ENCODE assay signal across 14 mouse cellular contexts in the genomic region with DNA sequence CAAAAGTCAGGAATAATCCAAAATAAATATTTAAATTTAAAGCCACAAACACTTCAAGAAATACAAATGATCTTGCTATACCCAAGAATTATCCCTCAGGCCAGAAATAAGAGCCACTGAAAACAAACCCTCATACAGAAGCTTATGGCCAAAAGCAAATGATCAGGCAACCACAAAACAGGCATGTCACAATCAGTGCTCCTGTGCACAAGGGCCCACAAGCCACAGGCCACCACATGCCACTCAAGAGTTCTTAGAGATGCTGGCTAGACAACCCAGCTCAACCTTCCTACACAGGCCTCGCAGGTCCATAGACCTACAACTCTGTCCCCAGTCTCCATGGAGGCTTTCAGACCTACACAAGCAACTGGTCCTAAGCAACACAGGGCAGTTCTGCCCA.
DNase-seq lines count a peak whose midpoint lies in the region; ATAC-seq and TF ChIP-seq lines count a peak whose summit lies in the region.
"Had no signal": no experiment of that assay in that cellular context is flagged by ENCODE, and none has a peak within 500 bp of the region (broad histone marks: within the 10 kb centered on the region; RNA-seq: fewer than 3 reads in every experiment).

No protein-coding gene starts in this region.

- no peak overlapping the region for H3K4me3 ChIP-seq in heart, embryonic 13.5 days
- H3K4me3 ChIP-seq in lung, embryonic 14.5 days (ENCODE audit: low read depth, low read length) = no peak overlapping the region
- H3K4me3 ChIP-seq in stomach, postnatal 0 days (ENCODE audit: low read depth, low read length) = no peak overlapping the region
- no peak overlapping the region for H3K4me3 ChIP-seq in hindbrain, embryonic 12.5 days
- H3K4me3 ChIP-seq: hindbrain, embryonic 15.5 days; neural tube, embryonic 15.5 days had no signal

- peak overlapping the region; percentile 92 for H3K27ac ChIP-seq in heart, embryonic 13.5 days (replicated peaks)
- peak overlapping the region; percentile 77 for H3K27ac ChIP-seq in lung, embryonic 14.5 days (ENCODE audit: low read depth)
- H3K27ac ChIP-seq in stomach, postnatal 0 days (replicated peaks) = peak overlapping the region; percentile 41
- no peak overlapping the region for H3K27ac ChIP-seq in hindbrain, embryonic 12.5 days

- no peak overlapping the region for H3K4me2 ChIP-seq in heart, embryonic 13.5 days
- no peak overlapping the region for H3K4me2 ChIP-seq in lung, embryonic 14.5 days
- no peak overlapping the region for H3K4me2 ChIP-seq in stomach, postnatal 0 days (replicated peaks; ENCODE audit: low read depth)
- no peak overlapping the region for H3K4me2 ChIP-seq in hindbrain, embryonic 12.5 days (replicated peaks)
- H3K4me2 ChIP-seq: hindbrain, embryonic 15.5 days; neural tube, embryonic 15.5 days had no signal

- no peak for TF ChIP-seq CTCF in lung, embryonic 14.5 days (IDR thresholded peaks at IDR 0.05; ENCODE audit: low read depth)
- TF ChIP-seq CTCF in stomach, postnatal 0 days (IDR thresholded peaks at IDR 0.05; ENCODE audit: low read depth) = no peak

- peaks cover 98% of the 10 kb centered on the region for H3K4me1 ChIP-seq in heart, embryonic 13.5 days
- H3K4me1 ChIP-seq in lung, embryonic 14.5 days (ENCODE audit: insufficient read depth) = peaks cover 33% of the 10 kb centered on the region
- peaks cover 21% of the 10 kb centered on the region for H3K4me1 ChIP-seq in stomach, postnatal 0 days (replicated peaks; ENCODE audit: control insufficient read depth, insufficient read depth)
- H3K4me1 ChIP-seq in hindbrain, embryonic 12.5 days = peaks cover 21% of the 10 kb centered on the region

- no peak for ATAC-seq in heart, embryonic 13.5 days (ENCODE audit: extremely low read depth, insufficient number of reproducible peaks, low FRiP score, low TSS enrichment)
- no peak for ATAC-seq in lung, embryonic 14.5 days (ENCODE audit: insufficient read depth)
- ATAC-seq in hematopoietic stem cell, adult 5-6 weeks (replicated peaks in 1 of 2; ENCODE audit: insufficient read depth in 1 of 2, low FRiP score in 2 of 2, low TSS enrichment in 1 of 2, low read depth in 1 of 2, poor library complexity in 2 of 2, severe bottlenecking in 2 of 2) = peak; percentile 33 to 34; a peak in 1 of 4 replicates
- no peak for ATAC-seq in stomach, postnatal 0 days (ENCODE audit: low FRiP score, low TSS enrichment)
- ATAC-seq in hindbrain, embryonic 12.5 days (ENCODE audit: low FRiP score) = no peak

- H3K27me3 ChIP-seq in heart, embryonic 13.5 days (replicated peaks) = no peaks in the 10 kb centered on the region
- no peaks in the 10 kb centered on the region for H3K27me3 ChIP-seq in lung, embryonic 14.5 days (ENCODE audit: insufficient read depth, low read length)
- H3K27me3 ChIP-seq in stomach, postnatal 0 days (ENCODE audit: control insufficient read depth, insufficient read depth, low read length) = no peaks in the 10 kb centered on the region
- no peaks in the 10 kb centered on the region for H3K27me3 ChIP-seq in hindbrain, embryonic 12.5 days
- H3K27me3 ChIP-seq: hindbrain, embryonic 15.5 days; neural tube, embryonic 15.5 days had no signal

- no peak for DNase-seq in heart, postnatal 25 days (ENCODE audit: low spot score)
- no peak for DNase-seq in lung, embryonic 14.5 days
- no peak for DNase-seq in lung, postnatal 10 days
- no peak for DNase-seq in stomach, postnatal 0 days (ENCODE audit: low spot score)
- no peak for DNase-seq in retina, postnatal 1 day
- DNase-seq: adrenal gland, postnatal 10 days; cerebellum, postnatal 36 days; kidney, postnatal 4 days; right cerebral cortex, postnatal 14 days had no signal

- H3K9ac ChIP-seq in heart, embryonic 13.5 days = peak overlapping the region; percentile 90
- H3K9ac ChIP-seq in lung, embryonic 14.5 days = no peak overlapping the region; the same call in 1 of the 2 replicates
- no peak overlapping the region for H3K9ac ChIP-seq in stomach, postnatal 0 days (ENCODE audit: low read length)
- no peak overlapping the region for H3K9ac ChIP-seq in hindbrain, embryonic 12.5 days
- H3K9ac ChIP-seq: hindbrain, embryonic 15.5 days; neural tube, embryonic 15.5 days had no signal

- peaks cover 59% of the 10 kb centered on the region for H3K36me3 ChIP-seq in heart, embryonic 13.5 days
- peaks cover 44% of the 10 kb centered on the region for H3K36me3 ChIP-seq in lung, embryonic 14.5 days (ENCODE audit: insufficient read depth)
- peaks cover 9% of the 10 kb centered on the region; the same call in 1 of the 2 replicates for H3K36me3 ChIP-seq in stomach, postnatal 0 days (ENCODE audit: control insufficient read depth, insufficient read depth, low read length)
- peaks cover 1% of the 10 kb centered on the region; the same call in 1 of the 2 replicates for H3K36me3 ChIP-seq in hindbrain, embryonic 12.5 days
- H3K36me3 ChIP-seq: hindbrain, embryonic 15.5 days; neural tube, embryonic 15.5 days had no signal

- WGBS in heart, embryonic 13.5 days = 73% methylated on average over 1 of the region's 1 CpGs
- 78% methylated on average over 1 of the region's 1 CpGs for WGBS in lung, embryonic 14.5 days
- whole genome bisulfite sequencing in stomach, postnatal 0 days = 75% methylated on average over 1 of the region's 1 CpGs
- 96% methylated on average over 1 of the region's 1 CpGs for WGBS in hindbrain, embryonic 12.5 days

- intact Hi-C loops in heart, postnatal 25 days (cut with DNase I) = no loop called here

- no peak for TF ChIP-seq EP300 in stomach, postnatal 0 days (optimal IDR thresholded peaks at IDR 0.05)

- no peaks in the 10 kb centered on the region for H3K9me3 ChIP-seq in heart, embryonic 13.5 days
- no peaks in the 10 kb centered on the region for H3K9me3 ChIP-seq in lung, embryonic 14.5 days (ENCODE audit: low read depth, low read length)
- H3K9me3 ChIP-seq in stomach, postnatal 0 days (ENCODE audit: control insufficient read depth, low read length) = no peaks in the 10 kb centered on the region
- no peaks in the 10 kb centered on the region for H3K9me3 ChIP-seq in hindbrain, embryonic 12.5 days (replicated peaks)
- H3K9me3 ChIP-seq: hindbrain, embryonic 15.5 days; neural tube, embryonic 15.5 days had no signal

Comparison
In these comparisons a context has a peak if more than half of its experiments do, and no peak if none do; other contexts are left out.
1. ATAC-seq: peak in hematopoietic stem cell, adult 5-6 weeks (2 of 2); none in heart, embryonic 13.5 days (single experiment), lung, embryonic 14.5 days (single experiment), stomach, postnatal 0 days (single experiment) and hindbrain, embryonic 12.5 days (single experiment).